Mouse (Mus musculus): ENCODE measurements around the gene Coq8a. TPM values are rescaled to one million over a fixed set of nuclear protein-coding genes. Genes with fewer than 3 reads are reported as not detected.

The Coq8a gene
- total and polyA plus RNA-seq, 2 experiments from 2014 or later, result 148 to 231 TPM

GRCm38 (mm10) chr1:180225500-180226220, 26.3 kb upstream of the Coq8a start:
- WGBS, result 15% methylated on average over 21 of the region's 21 CpGs
- Histone ChIP-seq H3K9ac (replicated peaks; ENCODE audit: low read depth, low read length) (peak overlapping the region; percentile 3), H3K4me2 (ENCODE audit: low read depth, low read length) (peak overlapping the region; percentile 61), H3K27ac (ENCODE audit: low read depth) (peak overlapping the region; percentile 49), H3K4me1 (ENCODE audit: control insufficient read depth, insufficient read depth) (no peaks in the 10 kb centered on the region), H3K4me3 (ENCODE audit: low read depth, low read length) (peak overlapping the region; percentile 50), H3K27me3 (ENCODE audit: control insufficient read depth, insufficient read depth, low read length) (no peaks in the 10 kb centered on the region), H3K9me3 (replicated peaks; ENCODE audit: control insufficient read depth, low read length) (0 out of 2 replicates have a peak, but pooled peaks cover 4% of the 10 kb centered on the region), H3K36me3 (replicated peaks; ENCODE audit: control insufficient read depth, insufficient read depth, low read length) (peaks cover 8% of the 10 kb centered on the region)
- no peak for TF ChIP-seq EP300 (IDR thresholded peaks at IDR 0.05; ENCODE audit: low read depth)
- TF ChIP-seq CTCF (IDR thresholded peaks at IDR 0.05; ENCODE audit: low read depth), result no peak
- peak; percentile 91 for ATAC-seq (ENCODE audit: insufficient read depth, low read depth)
- peak; percentile 66 for DNase-seq (ENCODE audit: low spot score)

GRCm38 (mm10) chr1:180222007-180222406, 22.6 kb upstream of the Coq8a start:
- Histone ChIP-seq H3K27me3 (ENCODE audit: control insufficient read depth, insufficient read depth, low read length) (no peaks in the 10 kb centered on the region), H3K9me3 (replicated peaks; ENCODE audit: control insufficient read depth, low read length) (no peaks in the 10 kb centered on the region), H3K36me3 (replicated peaks; ENCODE audit: control insufficient read depth, insufficient read depth, low read length) (no peaks in the 10 kb centered on the region), H3K27ac (ENCODE audit: low read depth) (no peak overlapping the region), H3K4me2 (ENCODE audit: low read depth, low read length) (no peak overlapping the region), H3K9ac (replicated peaks; ENCODE audit: low read depth, low read length) (no peak overlapping the region), H3K4me1 (ENCODE audit: control insufficient read depth, insufficient read depth) (no peaks in the 10 kb centered on the region), H3K4me3 (ENCODE audit: low read depth, low read length) (no peak overlapping the region)
- DNase-seq (ENCODE audit: low spot score), result no peak
- ATAC-seq (ENCODE audit: insufficient read depth, low read depth), result no peak
- TF ChIP-seq EP300 (IDR thresholded peaks at IDR 0.05; ENCODE audit: low read depth) (no peak), CTCF (IDR thresholded peaks at IDR 0.05; ENCODE audit: low read depth) (no peak)
- WGBS, result 93% methylated on average over 1 of the region's 1 CpGs

GRCm38 (mm10) chr1:180220791-180221542, 21.6 kb upstream of the Coq8a start:
- DNase-seq (ENCODE audit: low spot score) (no peak), ATAC-seq (ENCODE audit: insufficient read depth, low read depth) (no peak)
- H3K36me3 ChIP-seq (replicated peaks; ENCODE audit: control insufficient read depth, insufficient read depth, low read length), result no peaks in the 10 kb centered on the region
- no peaks in the 10 kb centered on the region for H3K9me3 ChIP-seq (replicated peaks; ENCODE audit: control insufficient read depth, low read length)
- no peak overlapping the region for H3K4me2 ChIP-seq (ENCODE audit: low read depth, low read length)
- no peaks in the 10 kb centered on the region for H3K4me1 ChIP-seq (ENCODE audit: control insufficient read depth, insufficient read depth)
- no peak overlapping the region for H3K4me3 ChIP-seq (ENCODE audit: low read depth, low read length)
- no peak for TF ChIP-seq CTCF (IDR thresholded peaks at IDR 0.05; ENCODE audit: low read depth)
- TF ChIP-seq EP300 (IDR thresholded peaks at IDR 0.05; ENCODE audit: low read depth), result no peak
- H3K27me3 ChIP-seq (ENCODE audit: control insufficient read depth, insufficient read depth, low read length), result no peaks in the 10 kb centered on the region
- WGBS, result 82% methylated on average over 19 of the region's 19 CpGs
- H3K27ac ChIP-seq (ENCODE audit: low read depth), result no peak overlapping the region
- no peak overlapping the region for H3K9ac ChIP-seq (replicated peaks; ENCODE audit: low read depth, low read length)

- Histone ChIP-seq H3K27me3 (ENCODE audit: control insufficient read depth, insufficient read depth, low read length) (no peaks in the 10 kb centered on the region), H3K27ac (ENCODE audit: low read depth) (no peak overlapping the region), H3K4me1 (ENCODE audit: control insufficient read depth, insufficient read depth) (no peaks in the 10 kb centered on the region), H3K9me3 (replicated peaks; ENCODE audit: control insufficient read depth, low read length) (no peaks in the 10 kb centered on the region), H3K4me3 (ENCODE audit: low read depth, low read length) (no peak overlapping the region), H3K4me2 (ENCODE audit: low read depth, low read length) (no peak overlapping the region), H3K36me3 (replicated peaks; ENCODE audit: control insufficient read depth, insufficient read depth, low read length) (no peaks in the 10 kb centered on the region), H3K9ac (replicated peaks; ENCODE audit: low read depth, low read length) (no peak overlapping the region)
- no peak for DNase-seq (ENCODE audit: low spot score)
- ATAC-seq (ENCODE audit: insufficient read depth, low read depth), result no peak
- WGBS, result 57% methylated on average over 5 of the region's 5 CpGs
- TF ChIP-seq CTCF (IDR thresholded peaks at IDR 0.05; ENCODE audit: low read depth) (no peak), EP300 (IDR thresholded peaks at IDR 0.05; ENCODE audit: low read depth) (no peak)
These were observed 17.3 kb upstream of the Coq8a start for GRCm38 (mm10) chr1:180216541-180217276.

- no peak overlapping the region for H3K9ac ChIP-seq (replicated peaks; ENCODE audit: low read depth, low read length)
- WGBS, result 14% methylated on average over 4 of the region's 4 CpGs
- ATAC-seq (ENCODE audit: insufficient read depth, low read depth) (peak; percentile 69), DNase-seq (ENCODE audit: low spot score) (peak; percentile 78)
- H3K4me2 ChIP-seq (ENCODE audit: low read depth, low read length), result no peak overlapping the region
- peaks cover 13% of the 10 kb centered on the region for H3K4me1 ChIP-seq (ENCODE audit: control insufficient read depth, insufficient read depth)
- H3K27ac ChIP-seq (ENCODE audit: low read depth), result no peak overlapping the region
- no peaks in the 10 kb centered on the region for H3K27me3 ChIP-seq (ENCODE audit: control insufficient read depth, insufficient read depth, low read length)
- H3K4me3 ChIP-seq (ENCODE audit: low read depth, low read length), result no peak overlapping the region
- H3K9me3 ChIP-seq (replicated peaks; ENCODE audit: control insufficient read depth, low read length), result no peaks in the 10 kb centered on the region
- peak; percentile 99 for TF ChIP-seq CTCF (IDR thresholded peaks at IDR 0.05; ENCODE audit: low read depth)
- no peak for TF ChIP-seq EP300 (IDR thresholded peaks at IDR 0.05; ENCODE audit: low read depth)
- H3K36me3 ChIP-seq (replicated peaks; ENCODE audit: control insufficient read depth, insufficient read depth, low read length), result no peaks in the 10 kb centered on the region
These were observed 15.6 kb upstream of the Coq8a start for GRCm38 (mm10) chr1:180215044-180215443.
